Mouse (Mus musculus): ENCODE results near the gene Lmo4. TPM values are rescaled to one million over a fixed set of nuclear protein-coding genes. Genes with fewer than 3 reads are reported as not detected.

Lmo4 gene
- polyA plus RNA-seq, 1 experiment: 24.9 TPM

DNA sequence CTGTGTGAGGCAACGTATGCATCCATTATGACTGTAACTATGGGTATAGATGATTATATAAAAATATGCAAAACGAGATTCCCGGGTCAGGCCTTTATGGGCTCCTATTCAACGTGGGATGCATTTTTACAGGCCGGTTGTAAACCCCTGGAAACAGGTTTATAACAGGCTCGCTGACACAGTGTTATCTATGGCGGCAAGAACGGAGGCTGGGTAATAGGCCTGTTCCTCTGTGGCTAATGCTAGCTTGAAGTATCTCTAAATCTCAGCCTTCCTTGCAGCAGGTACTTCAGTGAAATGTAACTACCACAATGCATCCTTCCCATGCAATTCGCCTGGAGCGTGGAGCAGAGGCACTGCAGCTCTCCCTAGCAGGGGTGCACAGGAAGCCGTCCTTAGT lies 31.9 kb downstream of the Lmo4 start:
- no peak for TF ChIP-seq GATA1 (IDR thresholded peaks at IDR 0.05; ENCODE audit: low read length)

DNA sequence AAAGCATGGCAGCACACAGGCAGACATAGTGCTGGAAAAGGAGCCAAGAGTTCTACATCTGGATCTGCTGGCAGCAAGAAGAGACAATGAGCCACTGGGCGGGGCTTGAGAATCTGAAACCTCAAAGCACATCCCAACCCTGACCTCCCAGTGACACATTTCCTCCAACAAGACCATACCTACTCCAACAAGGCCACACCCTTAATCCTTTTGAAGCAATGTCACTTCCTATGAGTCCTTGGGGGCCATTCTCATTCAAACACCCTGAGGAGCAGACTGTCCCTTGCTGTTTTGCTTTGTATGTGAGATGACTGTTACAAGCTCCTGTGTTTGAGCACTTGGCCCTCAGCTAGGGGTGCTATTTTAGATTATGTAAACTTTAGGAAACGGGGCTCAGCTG lies 33.3 kb downstream of the Lmo4 start:
- TF ChIP-seq GATA1 (IDR thresholded peaks at IDR 0.05; ENCODE audit: low read length): no peak

DNA sequence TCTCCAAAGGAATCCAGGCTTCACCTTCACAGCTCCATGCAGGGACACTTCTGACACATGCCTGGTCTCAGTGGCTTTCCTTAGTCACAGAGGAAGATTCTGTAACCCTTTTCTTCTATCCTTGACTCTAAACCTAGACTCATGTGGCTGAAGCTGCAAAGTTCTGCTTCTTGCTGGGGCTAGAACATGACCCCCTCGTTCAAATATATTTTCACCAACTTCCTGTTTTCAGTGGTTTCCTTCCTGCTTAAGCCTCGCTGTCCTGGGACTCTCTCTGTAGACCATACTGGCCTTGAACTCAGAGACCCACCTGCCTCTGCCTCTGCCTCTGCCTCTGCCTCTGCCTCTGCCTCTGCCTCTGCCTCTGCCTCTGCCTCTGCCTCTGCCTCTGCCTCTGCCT lies 34.5 kb downstream of the Lmo4 start:
- TF ChIP-seq GATA1 (IDR thresholded peaks at IDR 0.05; ENCODE audit: low read length): no peak

DNA sequence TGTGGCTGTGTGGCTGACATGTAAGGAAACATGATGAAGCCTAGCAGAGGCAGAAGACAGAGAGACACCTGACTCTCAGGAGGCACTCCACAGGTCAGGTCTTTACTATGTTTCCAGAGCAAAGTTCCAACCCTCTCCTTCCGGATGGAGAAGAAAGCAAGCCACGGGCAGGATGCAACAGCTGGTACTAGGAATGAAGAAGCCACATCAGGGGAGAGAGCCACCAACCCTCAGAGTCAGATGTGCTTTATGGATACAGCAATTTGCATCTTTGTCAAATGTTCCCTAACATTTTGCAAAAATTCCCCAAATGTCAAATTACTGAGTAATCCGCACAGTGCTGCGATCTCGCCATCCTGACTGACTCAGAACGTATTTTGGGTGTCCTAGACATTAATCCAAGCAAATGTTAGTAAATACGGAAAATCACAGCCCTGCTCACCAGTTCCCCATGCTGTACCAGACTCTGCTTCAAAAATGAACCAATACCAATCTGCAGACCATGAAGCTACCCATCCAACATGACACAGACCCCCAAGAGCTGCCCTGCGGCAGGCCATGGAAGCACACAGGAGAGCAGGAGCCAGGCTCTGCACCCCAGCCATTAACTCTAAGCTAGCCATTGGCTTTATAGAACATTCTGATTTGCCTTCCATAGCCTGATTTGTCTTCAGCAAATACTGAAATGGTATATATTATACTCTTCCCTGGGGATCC lies 38.4 kb downstream of the Lmo4 start:
- TF ChIP-seq GATA1 (IDR thresholded peaks at IDR 0.05; ENCODE audit: low read length): no peak

DNA sequence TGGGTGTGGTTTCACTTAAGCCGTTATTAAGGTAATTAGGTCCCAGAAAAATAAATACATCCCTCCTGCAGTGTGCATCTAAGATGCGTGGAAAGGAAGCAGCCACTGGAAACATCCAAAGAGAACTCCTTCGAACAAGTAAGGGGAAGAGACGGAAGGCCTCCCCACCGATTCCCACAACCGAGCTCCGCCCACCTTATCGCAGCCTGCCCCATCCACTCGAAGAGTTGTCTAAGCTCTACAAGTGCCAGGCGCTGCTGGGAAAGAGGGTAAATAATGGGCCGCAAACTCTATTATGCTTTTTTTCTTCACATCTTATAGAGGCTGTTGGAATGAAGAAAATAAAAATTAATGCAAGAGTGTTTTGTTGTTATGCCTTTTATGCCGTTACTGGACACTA lies 39.6 kb downstream of the Lmo4 start:
- TF ChIP-seq GATA1 (IDR thresholded peaks at IDR 0.05; ENCODE audit: low read length): no peak

DNA sequence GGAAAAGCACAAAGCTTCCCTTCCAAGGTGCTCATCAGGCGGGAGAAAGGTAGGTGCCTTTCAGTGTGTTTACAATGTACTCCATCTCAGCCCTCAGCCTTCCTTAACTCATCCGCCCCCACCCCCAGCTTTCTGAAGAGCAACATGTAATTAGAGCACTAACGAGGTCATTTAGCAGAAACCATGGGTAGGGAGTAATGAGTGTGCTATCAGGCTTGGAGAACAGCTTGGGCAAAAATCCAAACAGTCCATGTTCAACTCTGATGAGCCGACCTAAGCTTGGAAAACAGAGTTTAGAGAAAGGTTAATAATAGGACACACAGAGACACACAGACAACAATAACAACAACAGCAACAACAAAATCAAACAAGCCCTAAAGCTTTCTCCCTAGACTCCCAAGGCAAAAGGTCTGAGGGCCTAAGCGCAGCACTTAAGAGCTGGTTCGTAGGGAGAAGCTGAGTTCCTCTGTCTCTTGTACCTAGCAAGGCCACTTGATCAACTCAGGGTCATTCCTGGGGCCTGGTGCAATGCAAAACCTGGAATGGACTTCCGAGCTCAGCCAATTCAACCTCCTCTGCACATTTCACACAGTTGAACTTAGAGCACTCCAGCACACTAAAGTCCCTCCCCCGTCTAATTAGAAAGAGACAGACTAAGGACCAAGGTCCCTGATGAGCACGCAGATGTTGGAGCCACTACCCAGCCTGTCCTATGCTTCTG lies 40.2 kb downstream of the Lmo4 start:
- TF ChIP-seq GATA1 (IDR thresholded peaks at IDR 0.05; ENCODE audit: low read length): no peak

DNA sequence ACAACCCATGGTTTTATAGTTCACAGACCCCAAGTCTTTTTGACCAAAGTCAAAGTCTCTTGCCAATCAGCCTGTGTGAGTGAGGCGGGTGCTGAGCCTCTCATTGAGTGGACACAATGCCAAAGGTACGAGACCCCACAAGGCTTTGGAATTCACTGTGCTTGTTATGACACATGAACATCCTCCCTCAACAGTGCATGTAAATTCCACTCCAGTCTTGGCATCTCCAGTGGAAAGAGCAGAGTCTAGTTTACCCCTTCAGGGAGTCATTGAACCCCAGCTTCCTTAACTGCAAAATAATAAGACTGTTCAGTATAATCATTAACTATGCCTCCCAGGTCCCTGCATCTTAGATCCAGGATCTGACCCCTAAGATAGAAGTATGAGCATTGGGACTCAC lies 41.3 kb downstream of the Lmo4 start:
- TF ChIP-seq GATA1 (IDR thresholded peaks at IDR 0.05; ENCODE audit: low read length): no peak

DNA sequence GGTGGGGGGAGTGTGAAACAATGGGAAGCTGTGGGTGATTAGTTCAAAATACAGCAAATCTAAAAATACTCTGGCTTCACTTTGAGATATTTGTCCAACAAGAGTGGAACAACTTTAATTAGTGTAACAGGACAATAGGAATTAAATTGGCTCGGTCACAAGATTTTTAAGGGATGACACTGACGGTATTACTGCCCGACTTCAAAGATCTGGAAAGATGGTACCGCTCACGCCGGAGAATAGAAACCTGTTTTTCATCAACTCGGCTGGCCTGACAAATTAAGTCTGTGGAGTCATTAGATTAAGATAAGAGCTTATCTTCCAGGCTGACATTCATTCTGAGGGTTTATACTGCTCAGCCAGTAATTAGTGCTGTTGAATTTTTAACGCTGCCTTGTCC lies 42.9 kb downstream of the Lmo4 start:
- TF ChIP-seq GATA1 (IDR thresholded peaks at IDR 0.05; ENCODE audit: low read length): no peak

DNA sequence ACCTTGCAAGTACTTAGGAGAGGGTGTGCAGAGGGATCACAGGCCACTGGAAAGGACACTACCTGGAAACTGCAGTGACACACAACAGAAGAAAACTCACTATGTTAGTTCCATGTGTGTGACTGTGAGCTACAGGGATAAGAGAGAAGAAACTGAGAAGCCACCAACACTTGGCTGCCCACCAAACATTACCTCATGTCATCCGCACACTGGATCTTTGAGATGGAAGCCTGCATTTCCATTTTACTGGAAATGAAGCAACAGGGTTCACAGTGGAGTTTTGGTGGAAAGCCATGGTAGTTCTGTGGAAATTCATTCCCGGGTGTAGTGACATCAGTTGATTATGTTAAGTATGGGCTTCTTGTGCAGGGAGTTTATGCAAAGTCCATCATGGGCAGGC lies 43.8 kb downstream of the Lmo4 start:
- no peak for TF ChIP-seq GATA1 (IDR thresholded peaks at IDR 0.05; ENCODE audit: low read length)

DNA sequence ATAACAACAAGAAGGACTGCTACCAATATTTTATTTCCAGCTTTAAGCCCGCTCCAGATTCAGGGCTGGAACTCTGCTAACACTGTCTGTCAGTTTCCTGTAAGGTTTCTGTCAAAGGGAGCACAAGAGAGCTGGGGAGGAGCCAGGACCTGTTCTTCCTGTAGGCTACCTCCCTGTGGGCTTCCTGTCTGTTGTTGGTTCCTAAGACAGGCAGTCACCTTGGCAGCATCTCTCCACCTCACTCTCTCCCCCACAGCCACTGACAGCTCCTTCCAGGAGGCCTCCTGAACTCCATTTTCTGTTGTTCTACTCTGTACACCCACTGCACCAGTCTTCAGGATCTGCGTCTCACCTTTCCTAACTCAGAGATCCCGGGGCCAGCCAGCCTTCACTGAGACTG lies 49.3 kb downstream of the Lmo4 start:
- no peak for TF ChIP-seq GATA1 (IDR thresholded peaks at IDR 0.05; ENCODE audit: low read length)

DNA sequence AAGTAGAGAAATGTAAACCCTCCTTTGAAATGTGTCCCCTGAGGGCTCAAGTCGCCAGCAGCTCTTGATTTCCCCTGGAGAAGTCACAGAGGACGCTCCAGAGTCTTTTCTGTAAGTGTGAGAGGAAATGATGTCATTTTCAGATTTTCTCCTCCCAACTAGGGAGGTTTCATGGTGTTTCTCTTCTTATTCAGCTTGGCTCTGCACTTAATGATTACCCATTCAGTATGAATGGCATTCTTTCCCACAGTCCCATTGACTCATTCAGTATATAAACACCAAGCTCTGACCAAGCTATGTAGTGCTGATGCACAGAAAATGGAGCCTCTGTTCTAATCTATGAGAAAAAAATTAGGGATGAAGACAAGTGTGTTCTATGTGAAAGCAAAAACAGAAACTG lies 51.6 kb downstream of the Lmo4 start:
- no peak for TF ChIP-seq GATA1 (IDR thresholded peaks at IDR 0.05; ENCODE audit: low read length)

DNA sequence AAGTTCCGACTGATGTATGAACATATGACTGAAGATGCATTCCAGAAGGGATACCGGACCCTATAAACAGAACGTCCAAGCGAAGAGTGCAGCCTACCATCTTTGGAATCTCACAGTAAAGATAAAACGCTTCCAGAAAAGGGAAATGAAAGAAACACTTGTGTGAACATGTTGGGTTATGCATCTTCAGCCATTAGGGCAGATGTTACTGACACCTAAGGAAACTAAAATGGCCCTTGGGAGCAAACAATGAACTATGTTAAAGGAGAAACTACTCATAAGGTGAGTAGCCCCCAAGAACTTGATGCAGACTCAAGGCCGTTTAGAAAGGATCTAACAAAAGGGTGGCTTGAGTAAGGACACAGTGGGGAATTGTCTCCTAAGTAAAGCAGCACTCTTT lies 54.0 kb downstream of the Lmo4 start:
- TF ChIP-seq GATA1 (IDR thresholded peaks at IDR 0.05; ENCODE audit: low read length): no peak

DNA sequence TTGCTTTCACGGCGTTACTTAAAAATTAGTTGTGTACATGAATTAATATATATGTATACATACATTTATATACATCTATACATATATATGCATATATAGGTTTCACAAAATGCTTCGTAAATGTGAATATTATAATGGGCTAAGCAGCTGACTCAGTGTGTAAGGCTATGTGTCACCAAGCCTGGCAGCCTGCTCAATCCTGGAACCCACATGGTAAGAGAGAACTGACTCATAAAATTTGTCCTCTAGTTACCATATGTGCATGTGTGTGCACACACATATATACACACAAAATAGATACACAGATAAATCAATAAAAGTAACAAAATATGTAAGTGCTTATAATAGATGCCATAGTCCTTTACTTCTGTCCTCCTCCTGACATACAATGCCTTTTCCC lies 56.8 kb downstream of the Lmo4 start:
- no peak for TF ChIP-seq GATA1 (IDR thresholded peaks at IDR 0.05; ENCODE audit: low read length)

DNA sequence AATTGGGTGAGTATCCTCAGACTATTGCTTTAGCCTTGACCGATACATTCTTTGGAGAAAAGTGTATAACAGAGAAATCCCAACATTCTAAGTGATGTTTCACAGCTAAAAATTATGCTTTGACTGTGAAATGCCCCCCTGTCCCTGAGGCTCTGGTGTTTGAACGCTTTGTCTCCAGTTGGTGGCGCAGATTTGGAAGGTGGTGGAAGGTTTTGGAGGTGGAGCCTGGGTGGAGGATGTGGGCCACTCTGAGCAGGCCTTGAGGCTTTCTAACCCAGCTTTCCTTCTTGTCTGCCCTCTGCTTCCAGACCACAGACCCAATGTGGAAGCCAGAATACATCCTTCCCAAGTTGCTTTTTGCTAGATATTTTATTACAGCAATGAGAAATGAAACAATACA lies 57.8 kb downstream of the Lmo4 start:
- TF ChIP-seq GATA1 (IDR thresholded peaks at IDR 0.05; ENCODE audit: low read length): no peak

DNA sequence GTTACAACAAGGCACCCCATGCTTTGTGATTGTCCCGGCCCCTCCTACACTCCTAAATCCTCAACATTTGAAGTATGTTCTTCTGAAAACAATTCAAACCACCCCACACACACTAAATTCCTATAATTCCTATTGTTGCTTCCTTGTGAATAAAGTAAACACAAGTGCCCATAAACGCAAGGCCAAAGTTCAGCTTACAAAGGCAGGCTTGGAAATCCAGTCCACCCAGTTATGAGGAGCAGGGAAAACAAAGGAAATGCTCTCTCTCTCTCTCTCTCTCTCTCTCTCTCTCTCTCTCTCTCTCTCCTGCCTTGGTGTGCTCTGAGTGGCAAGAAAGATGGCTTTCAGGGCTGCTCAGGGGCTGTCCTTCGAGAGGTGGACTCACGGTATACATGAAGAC lies 61.0 kb downstream of the Lmo4 start:
- no peak for TF ChIP-seq GATA1 (IDR thresholded peaks at IDR 0.05; ENCODE audit: low read length)

DNA sequence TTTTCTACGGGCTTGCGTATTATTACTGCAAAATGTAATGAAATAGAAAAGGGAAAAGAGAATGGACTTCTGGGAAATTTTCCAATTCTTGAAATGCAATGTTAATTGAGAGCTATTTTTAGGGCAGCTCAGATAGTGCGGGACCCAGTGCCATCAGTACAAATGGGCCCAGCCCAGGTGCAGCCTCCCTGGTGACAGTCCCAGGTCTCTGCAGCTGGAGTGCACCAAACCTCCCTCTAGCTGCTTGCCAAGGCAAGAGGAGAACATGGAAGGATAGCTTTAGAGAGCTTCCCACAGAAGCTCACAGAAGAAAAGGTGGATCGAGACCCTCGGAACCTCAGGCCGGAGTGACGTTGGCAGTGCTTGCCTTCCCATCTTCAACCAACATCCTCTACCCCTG lies 62.1 kb downstream of the Lmo4 start:
- no peak for TF ChIP-seq GATA1 (IDR thresholded peaks at IDR 0.05; ENCODE audit: low read length)

DNA sequence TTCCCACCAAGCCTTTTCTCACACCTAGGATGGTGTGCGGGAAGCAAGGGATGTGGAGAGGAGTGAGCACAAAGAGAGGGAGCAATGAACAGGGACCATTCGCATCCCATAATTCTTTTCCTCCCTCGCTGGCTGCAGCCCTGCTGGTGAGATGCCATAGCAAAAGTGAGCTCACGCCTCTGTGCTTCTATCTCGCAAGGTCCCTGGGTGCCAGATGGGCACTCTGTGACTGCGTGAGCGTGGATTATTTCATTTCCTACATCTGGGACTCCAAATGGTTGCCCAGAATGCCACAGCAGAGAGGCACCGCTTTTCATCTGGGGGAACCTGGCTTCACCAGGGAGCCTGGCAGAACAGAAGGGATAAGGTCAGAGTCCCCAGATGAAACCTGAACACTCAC lies 63.2 kb downstream of the Lmo4 start:
- TF ChIP-seq GATA1 (IDR thresholded peaks at IDR 0.05; ENCODE audit: low read length): no peak
